Mouse (Mus musculus) WW6 (cell line): ENCODE data around the gene Chtf18.
"Not testable (repeated sequence)": the region's sequence is repeated elsewhere in the genome, so short reads cannot be mapped to it uniquely, and the experiment has no call there.

Experiments used
- DNase-seq: peaks from one replicate; pipeline ENCODE4 v3.0.0-alpha.2; 2013; ENCODE audit warnings: low read depth, low spot score

Gene Chtf18

DNA sequence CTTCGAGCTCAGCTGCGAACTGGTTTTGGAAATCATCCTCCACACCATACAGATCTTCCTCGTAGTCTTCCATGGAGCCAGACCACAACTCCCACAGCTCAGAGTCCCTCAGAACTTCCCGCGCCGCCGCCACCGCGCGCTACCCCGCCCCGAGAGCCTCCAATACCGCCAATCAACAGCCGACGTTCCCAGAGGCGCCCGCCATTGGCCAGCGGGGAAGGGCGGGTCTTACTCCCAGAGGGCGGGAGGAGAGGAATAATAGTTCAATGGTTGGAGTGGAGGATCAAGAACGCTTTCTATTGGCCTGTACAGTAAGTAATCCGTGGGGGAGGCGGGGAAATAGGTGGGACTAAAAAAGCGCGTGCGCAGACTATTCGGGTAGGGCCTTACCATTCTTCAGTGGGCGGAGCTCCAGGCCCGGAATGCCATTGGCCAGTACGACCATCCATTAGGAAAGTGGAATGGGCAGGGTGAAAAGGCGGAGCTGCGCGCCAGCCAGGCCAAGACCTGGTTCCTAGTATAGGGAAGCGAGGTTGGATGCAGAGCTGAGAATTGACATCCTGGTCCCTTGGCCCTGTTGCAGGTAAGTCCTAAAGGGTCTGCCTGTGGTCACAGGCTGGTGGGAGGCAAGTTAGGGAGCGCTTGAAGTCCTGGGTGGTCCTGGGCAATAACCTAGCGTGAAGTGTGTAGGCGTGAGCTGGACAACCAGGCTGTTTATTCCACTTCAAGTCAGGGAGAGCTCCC, at the start of gene Chtf18, which contains the start of gene Rpusd1:
Gene Chtf18, minus strand, starts transcription at position 155 of the 744 bp plus-strand sequence.
Gene Rpusd1, plus strand, starts transcription at position 406 of the 744 bp plus-strand sequence.
- peak; percentile 99 for DNase-seq

DNA sequence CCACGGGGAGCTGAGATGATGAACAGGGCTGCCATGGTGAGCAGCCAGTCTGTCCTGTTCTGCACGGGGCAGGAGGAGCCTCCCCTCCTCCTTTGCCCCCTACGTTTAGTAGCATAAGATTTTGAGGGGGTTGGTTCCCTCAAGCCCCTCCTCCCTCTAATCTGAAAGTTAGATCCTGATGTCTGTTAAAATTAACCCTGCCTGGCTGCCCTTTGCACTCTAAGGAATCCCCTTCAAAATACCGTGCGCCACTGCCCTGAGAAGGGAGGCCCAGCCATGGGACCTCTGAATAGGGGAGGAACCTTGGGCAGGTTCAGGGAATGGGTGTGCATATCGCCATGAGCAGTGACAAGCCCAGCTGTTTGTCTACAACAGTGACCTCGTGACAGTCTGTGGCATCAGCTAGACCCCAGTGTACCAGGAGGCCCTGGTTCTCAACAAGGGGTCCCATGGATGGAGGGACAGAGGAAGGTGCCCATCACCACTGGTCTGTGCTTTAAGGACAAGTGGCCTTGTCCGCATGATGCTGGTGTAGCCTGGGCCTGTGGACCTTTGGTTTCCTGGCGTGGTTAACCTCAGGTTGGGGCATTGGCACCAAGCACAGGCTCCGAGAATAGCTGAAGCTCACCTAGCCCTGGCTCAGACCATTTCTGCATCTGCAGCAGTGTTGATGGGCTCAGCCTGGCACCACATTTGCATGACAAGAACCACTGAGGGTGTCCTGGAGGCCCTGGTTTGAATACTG, 48.3 kb upstream of the Chtf18 start:
- DNase-seq = no peak

GRCm38 (mm10) chr17:25773549-25774120, 46.4 kb upstream of the Chtf18 start, which contains the start of gene Narfl:
Narfl (plus strand) TSS chr17:25773776.
- DNase-seq = peak; percentile 92

GRCm38 (mm10) chr17:25769331-25769730, 42.1 kb upstream of the Chtf18 start:
- no peak for DNase-seq

GRCm38 (mm10) chr17:25765886-25766285, 38.7 kb upstream of the Chtf18 start:
- DNase-seq = no peak

DNA sequence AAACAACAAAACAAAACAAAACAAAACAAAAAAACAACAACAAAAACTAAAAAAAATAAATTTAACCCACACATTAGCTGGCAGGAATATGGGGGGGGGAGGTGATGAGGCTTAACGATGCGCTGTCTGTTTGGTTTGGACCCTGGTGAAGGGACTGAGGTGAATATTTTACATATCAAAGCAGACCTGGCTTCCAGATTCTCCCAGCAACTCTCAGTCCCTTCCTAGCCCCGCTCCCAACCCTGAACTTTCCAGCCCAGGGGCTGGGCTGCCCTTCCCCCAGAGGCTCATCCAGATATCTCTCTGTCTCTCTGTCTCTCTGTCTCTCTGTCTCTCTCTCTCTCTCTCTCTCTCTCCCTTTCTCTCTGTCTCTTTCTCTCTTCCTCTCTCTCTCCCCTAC, 35.4 kb upstream of the Chtf18 start:
- no peak for DNase-seq

DNA sequence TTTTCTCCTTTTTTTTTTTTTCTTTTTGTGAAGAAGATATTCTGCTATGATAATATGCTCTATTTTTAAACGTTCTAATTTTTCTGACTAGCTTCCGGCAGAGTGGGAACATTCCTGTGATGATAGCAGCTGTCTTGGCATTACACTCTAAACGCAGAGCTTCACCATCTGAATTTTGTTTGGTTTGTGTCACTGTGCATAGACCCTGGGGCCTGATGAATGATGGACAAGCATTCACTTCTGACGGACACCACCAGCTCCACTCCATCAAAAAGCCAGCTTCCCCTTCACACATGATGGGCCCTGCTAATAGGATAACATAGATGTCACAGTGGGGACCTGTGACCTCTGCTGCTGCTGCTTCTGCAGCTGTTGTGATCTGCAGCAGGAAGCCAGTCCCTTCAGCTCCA, 34.3 kb upstream of the Chtf18 start:
- no peak for DNase-seq

GRCm38 (mm10) chr17:25760148-25760547, 32.9 kb upstream of the Chtf18 start:
- DNase-seq = no peak

GRCm38 (mm10) chr17:25757691-25758090, 30.5 kb upstream of the Chtf18 start:
- no peak for DNase-seq

DNA sequence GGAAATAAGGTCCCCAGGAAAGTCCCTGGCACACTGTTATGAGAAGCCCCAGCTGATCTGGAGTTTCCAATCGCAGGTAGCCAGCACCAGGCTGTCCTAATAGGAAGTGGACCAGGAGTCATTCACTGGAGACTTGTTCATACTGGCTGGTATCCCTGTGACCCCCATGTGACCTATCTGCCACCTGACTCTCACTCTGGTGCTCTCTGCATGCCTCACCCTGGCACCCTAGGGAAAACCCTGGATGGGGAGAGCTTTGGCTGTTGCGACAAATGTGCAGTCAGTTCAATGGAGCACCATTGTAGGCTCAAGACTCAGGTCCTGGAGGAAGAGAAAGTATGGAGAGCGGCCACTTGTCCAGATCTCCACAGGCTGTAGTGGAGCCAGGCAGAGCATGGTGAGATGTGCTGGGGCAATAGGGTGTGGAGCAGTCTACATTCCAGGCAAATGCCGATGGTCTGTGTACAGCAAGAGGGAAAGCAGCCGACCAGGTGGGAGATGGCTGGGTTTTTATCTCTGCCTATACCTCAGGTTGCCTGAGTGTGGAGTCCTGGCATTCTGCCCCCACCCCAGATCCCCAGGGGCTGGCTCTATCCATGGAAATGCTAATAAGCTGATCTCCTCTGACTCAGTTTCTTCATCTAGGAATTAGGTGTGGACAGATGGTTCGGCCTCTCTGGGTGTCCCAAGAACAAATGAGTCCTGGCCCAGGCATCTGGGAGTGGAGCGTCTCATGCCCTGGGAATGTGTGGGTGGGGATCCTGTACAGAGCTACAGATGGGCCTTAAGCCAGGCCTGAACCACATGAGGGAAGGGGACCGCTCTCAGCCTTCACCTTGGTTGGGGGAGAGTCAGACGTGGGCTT, 29.4 kb upstream of the Chtf18 start:
- peak; percentile 36 for DNase-seq

- DNase-seq = no peak
These were observed 28.6 kb upstream of the Chtf18 start for GRCm38 (mm10) chr17:25755627-25756377.

- DNase-seq = no peak
These were observed 27.9 kb upstream of the Chtf18 start for GRCm38 (mm10) chr17:25755086-25755485.

- DNase-seq = no peak
These were observed 27.0 kb upstream of the Chtf18 start, which contains the start of gene Msln for GRCm38 (mm10) chr17:25754241-25754640. Msln (minus strand) TSS chr17:25754378.

GRCm38 (mm10) chr17:25751446-25751845, 24.2 kb upstream of the Chtf18 start:
- DNase-seq = no peak

- no peak for DNase-seq
These were observed 22.1 kb upstream of the Chtf18 start for GRCm38 (mm10) chr17:25749314-25749713.

- DNase-seq = no peak
These were observed 21.0 kb upstream of the Chtf18 start for GRCm38 (mm10) chr17:25748238-25748637.

- no peak for DNase-seq
These were observed 17.1 kb upstream of the Chtf18 start for GRCm38 (mm10) chr17:25744311-25744710.

DNA sequence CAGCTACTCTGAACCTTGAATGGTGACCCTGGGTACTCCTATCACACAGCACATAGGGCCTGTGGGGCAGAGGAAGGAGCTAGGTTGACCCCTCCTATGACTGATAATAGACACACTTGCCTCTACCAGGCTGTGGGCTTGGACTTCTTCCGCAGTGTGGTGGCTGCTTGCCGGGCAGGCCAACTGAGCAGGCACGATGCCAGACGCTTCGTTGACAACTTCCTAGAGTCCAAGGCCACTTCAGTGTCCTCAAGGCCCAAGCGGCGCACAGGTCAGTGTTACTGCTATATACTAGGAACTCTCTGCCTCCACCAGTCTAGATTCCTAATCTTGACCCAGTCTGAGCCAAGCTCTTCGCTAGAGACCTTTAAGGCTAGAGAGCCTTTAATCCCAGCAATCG, 16.6 kb upstream of the Chtf18 start:
- no peak for DNase-seq

- not testable (repeated sequence) for DNase-seq
These were observed 14.3 kb upstream of the Chtf18 start for GRCm38 (mm10) chr17:25741471-25741870.

DNA sequence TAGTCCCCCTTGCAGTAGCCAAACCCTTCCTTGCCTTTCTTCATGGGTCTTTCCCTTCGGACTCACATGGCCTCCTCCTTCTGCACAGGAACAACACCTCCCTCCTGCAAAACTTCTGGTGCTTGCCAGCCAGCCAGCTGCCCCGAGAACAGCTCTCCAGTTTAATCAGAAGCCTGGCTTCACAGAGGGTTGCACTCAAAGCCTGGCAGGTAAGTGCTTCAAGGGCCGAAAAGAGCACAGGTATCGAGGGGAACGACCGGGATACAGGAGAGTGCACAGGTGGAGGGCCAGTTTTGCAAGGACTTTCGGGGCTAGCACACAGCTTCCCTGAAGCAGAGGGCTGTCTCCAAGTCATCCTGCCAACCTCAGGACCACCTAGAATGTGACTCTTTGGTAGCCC, 11.6 kb upstream of the Chtf18 start:
- no peak for DNase-seq

DNA sequence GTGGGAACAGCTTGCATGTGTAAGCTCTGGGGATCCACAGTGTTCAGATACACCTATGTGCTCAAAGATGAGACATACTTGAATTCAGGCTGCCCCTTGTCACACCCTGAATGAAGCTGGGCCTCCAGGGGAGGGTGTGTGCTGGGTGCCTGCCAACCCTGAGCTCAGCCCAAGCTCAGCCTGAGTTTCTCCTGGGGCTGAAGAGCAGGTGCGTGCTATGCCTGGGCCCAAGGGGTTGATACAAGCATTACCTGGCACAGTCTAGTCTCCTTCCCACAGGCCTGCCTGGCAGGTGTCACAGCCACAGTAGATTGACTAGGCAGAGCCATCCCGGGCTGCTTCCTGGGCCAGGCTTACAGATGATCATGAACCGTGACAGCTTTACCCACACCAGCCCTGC, 8.5 kb upstream of the Chtf18 start, which contains the start of gene Mslnl:
Gene Mslnl, plus strand, starts transcription at position 298 of the 400 bp plus-strand sequence.
- DNase-seq = no peak
